Mouse (Mus musculus): ENCODE results near the gene Noc2l.
A peak's percentile ranks its signal among the peaks of the same experiment; 100 is the strongest.

Gene Noc2l

GRCm38 (mm10) chr4:156235808-156236533 lies at the start of gene Noc2l:
Gene Noc2l (plus strand): TSS chr4:156236010.
- peak; percentile 76 to 88 for DNase-seq (ENCODE audit: low spot score in 2 of 2)

DNA sequence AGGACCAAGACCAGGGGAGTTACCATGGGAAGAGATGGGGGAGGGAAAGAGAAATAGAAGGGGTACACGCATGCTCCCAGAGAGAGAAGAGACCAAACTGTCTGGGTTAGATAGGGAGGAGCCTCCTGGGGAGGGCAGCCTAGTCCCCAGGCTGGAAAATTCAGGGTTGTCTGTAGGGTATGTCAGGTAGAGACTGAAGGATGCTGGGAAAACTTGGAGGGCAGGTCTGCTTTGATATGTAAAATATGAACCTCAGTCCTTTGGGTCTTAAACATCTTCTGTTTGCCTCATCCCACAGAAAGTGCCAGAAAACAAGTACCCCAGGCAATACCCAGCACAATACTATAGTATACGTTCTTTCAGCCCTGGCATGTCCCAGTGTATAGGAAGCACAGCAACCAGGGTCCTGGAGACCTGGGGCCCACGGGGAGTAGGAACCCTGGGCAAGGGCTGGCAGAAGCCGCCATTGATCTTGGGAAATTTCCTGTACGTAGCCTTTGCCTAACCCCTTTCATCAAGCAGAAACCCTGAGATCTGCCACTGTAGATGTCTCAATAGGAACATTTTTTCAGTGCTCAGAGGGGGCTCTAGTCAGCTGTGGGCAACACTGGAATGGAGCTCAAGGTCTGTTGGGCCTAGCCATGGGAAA lies 47.5 kb upstream of the Noc2l start:
- no peak for DNase-seq (ENCODE audit: low spot score in 2 of 2)

- no peak for DNase-seq (ENCODE audit: low spot score in 2 of 2)
Observed at GRCm38 (mm10) chr4:156188811-156189323, 46.9 kb upstream of the Noc2l start.

GRCm38 (mm10) chr4:156192421-156193199 lies 43.2 kb upstream of the Noc2l start:
- no peak for DNase-seq (ENCODE audit: low spot score in 2 of 2)

- DNase-seq (ENCODE audit: low spot score in 2 of 2): no peak
Observed at GRCm38 (mm10) chr4:156193200-156193590, 42.6 kb upstream of the Noc2l start.

GRCm38 (mm10) chr4:156193906-156194305 lies 41.9 kb upstream of the Noc2l start:
- no peak for DNase-seq (ENCODE audit: low spot score in 2 of 2)

- DNase-seq (ENCODE audit: low spot score in 2 of 2): no peak
Observed at GRCm38 (mm10) chr4:156194346-156194745, 41.5 kb upstream of the Noc2l start.

DNA sequence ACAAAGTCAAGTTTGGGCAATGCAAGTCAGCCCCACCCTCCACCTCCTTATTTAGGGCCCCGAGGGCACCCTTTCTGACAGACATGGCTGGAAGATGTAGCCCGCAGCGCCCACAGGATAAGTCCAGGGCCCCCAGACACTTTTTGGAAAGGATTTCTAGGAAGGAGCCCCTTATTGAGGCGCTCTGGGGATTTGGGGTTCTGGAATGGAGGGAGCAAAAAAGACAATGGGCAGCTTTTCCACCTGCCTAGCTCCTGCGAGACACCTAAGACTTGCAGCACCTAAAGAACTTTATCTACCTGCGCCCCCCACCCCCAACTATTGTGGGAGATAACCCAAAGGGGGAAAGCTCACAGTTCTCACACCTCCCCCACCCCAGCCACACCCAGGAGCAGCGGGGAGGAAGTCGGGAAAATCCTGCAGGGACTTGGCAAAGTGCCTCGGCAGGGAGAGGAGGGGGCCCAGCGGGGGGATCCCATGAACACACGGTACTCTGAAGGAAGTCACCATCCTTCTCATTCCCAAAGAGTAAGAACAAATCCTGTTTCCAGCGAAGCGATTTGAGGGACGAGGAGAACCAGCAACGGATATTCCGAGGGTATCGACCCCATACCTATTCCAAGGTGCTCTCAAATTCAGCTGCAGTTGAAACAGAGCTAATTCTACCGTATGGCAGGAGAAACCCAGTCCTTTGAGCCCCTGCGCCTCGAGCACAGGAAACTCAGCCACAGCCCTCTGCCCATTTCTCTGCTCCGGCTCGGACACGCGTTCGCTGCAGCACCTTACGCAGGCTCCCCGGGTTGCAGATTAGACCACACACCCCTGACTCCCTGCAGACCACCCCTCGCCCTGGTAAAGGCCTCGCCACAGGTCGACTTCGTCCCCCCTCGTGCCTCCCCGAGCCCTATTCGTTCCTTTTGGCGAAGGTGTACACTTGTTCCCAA lies 39.6 kb upstream of the Noc2l start:
- no peak for DNase-seq (ENCODE audit: low spot score in 2 of 2)

- DNase-seq (ENCODE audit: low spot score in 2 of 2): peak; percentile 34 to 40
Observed at GRCm38 (mm10) chr4:156197131-156197828, 38.5 kb upstream of the Noc2l start, which contains the start of gene Agrn. Gene Agrn (minus strand): TSS chr4:156197488.

GRCm38 (mm10) chr4:156197829-156198205 lies 38.0 kb upstream of the Noc2l start:
- peak; percentile 74 to 79 for DNase-seq (ENCODE audit: low spot score in 2 of 2)

DNA sequence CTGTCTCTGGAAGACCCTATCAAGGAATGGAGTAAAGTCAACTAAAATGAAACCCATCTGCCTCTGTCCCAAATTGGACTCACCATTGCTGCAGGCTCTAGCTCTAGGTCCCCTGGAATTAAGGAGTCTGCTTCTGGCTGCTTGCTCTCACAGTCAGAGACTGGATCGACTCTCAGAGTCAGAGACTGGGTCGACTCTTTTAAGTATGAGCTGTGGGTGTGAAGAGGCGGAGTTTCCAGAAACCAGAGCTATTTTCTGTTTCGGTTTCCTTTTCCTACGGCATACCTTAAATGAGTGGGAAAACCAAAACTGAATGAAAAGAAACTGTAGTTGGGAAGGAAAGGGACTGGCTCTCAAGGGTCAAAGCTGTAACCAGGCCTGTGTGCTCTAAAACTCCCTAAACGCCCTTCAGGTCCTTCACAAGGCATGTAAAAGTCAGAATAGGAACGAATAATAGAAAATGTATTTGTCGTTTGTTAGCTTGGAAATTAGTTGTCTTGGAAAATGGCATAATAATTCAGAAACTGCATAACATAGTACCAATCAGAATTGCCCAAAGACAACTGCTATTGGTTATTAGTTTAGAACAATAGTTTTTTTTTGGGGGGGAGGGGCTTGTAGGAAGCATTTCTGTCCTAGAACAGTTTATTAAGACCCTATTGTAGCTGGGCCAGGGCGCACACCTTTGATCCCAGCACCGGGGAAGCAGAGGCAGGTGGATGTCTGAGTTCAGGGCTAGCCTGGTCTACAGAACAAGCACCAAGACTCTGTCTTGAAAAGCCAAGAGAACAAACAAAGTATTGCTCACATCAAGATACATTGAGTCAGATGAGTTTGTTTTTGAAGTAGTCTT lies 35.0 kb upstream of the Noc2l start, which contains the start of gene Isg15:
Gene Isg15, minus strand, starts transcription at position 196 of the 853 bp plus-strand sequence.
- peak; percentile 46 to 52 for DNase-seq (ENCODE audit: low spot score in 2 of 2)

DNA sequence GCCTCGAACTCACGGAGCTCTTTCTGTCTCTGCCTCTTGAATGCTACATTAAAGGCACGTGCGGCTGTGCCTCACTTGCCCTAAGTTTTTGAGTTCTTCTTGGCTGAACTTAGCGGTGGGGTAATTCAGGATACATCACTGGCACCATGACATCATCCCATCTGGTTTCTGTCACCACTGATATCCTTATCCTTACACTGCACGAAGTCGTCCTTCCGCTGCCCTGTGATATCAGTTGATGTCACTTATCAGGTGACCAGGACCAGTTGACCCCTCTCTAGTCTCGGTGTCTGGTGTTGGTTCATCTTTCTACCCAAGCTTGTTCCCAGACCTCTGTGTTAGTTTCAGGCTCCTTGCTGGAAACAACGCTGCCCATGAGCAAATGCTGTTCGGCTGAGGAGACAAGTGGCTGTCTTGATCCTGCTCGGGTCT lies 33.3 kb upstream of the Noc2l start:
- DNase-seq (ENCODE audit: low spot score in 2 of 2): no peak

GRCm38 (mm10) chr4:156203001-156203412 lies 32.8 kb upstream of the Noc2l start, which contains the start of gene AW011738:
Gene AW011738 (plus strand): TSS chr4:156203304.
- DNase-seq (ENCODE audit: low spot score in 2 of 2): peak; percentile 33 to 56

DNA sequence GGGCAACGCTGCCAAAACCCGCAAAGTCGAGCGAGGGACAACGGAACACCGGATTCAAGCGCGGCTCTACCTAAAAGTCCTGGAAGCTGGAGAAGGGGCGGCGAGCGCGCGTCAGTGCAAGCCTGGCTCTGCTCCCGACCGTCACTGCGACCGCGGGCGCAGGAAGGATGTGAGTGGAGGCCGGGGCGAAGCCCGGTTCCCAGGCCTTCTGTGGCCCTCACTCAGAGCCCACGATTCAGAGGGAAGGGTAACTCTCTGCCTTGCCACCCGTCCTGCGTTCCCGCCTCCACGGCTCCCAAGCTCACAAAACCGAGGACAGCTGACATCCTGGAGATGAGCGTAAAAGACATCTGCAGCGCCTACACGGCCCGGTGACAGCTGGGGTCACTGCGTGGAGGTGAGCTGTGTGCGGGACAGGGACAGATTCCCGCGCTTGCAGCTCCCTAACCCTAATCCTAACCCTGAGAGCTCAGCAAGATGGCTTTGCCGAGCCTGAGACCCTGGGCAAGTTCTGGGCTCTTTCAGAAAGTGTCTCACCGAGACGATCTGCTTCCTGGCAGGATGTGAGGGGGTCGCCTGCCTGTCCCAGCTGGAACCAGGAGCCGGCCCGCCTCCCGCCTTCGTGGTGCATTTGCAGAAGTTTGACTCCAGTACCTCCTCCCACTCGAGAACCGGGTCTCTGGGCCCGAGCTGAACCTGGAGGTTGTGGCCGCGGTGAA lies 32.2 kb upstream of the Noc2l start:
- DNase-seq (ENCODE audit: low spot score in 2 of 2): no peak

DNA sequence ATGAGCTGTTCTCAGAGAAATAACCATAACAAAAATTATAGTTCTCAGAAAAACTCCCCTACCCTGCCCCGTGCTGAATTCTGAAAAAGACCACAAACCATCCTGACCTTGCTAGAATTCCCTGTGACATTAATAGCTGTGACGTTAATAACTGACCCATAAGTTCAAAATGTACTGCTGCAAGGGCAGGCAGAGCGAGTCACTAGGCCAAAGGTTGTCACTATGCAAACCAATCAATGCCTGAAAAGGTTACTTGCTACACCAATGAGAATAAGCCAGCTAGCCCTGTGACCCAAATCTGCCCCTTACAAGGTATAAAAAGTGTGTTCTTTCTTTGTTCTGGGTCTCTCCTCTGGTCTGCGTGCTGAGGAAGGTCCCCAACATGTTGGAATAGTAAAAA lies 26.9 kb upstream of the Noc2l start:
- DNase-seq (ENCODE audit: low spot score in 2 of 2): no peak

GRCm38 (mm10) chr4:156209963-156210635 lies 25.7 kb upstream of the Noc2l start:
- DNase-seq (ENCODE audit: low spot score in 2 of 2): no peak

DNA sequence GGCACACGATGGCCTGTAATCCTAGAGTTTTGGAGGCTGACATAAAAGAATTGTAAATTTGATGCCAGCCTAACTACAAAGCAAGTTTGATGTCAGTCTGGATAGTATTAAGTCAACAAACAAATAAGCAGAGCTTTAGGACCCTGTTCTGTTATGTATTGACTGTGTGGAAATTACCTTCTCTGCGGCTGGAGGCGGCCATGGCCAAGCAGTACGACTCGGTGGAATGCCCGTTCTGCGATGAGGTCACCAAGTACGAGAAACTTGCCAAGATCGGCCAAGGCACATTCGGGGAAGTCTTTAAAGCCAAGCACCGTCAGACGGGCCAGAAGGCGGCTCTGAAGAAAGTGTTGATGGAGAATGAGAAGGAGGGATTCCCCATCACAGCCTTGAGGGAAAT lies 22.7 kb upstream of the Noc2l start:
- DNase-seq (ENCODE audit: low spot score in 2 of 2): no peak

- no peak for DNase-seq (ENCODE audit: low spot score in 2 of 2)
Observed at GRCm38 (mm10) chr4:156215649-156216048, 20.2 kb upstream of the Noc2l start, which contains the start of gene Perm1. Gene Perm1 (plus strand): TSS chr4:156215868.
